Mouse (Mus musculus) forebrain, postnatal 0 days (tissue): ENCODE measurements at regions not wholly inside any gene's neighbourhood (a gene's known extent, or its start where the extent isn't known, plus 50 kb on each side); places are given as distances from the start of the nearest gene placed in this dataset.

Experiments used
- ATAC-seq: fragments of 200-750 bp; cut with Nextera tagmentation; 2 replicates; pipeline ENCODE4 v1.8.0; 2017; ENCODE audit warnings: mild to moderate bottlenecking, moderate library complexity
- DNase-seq: peaks from one replicate; pipeline ENCODE4 v3.0.0-alpha.2; 2015
- H3K27ac ChIP-seq: fragments of 300-500 bp; sonication (generic); 2 replicates; pipeline ENCODE4 v1.5.1; 2014; ENCODE audit warnings: low read depth, mild to moderate bottlenecking, antibody characterized with exemption, low read length, moderate library complexity, mixed read lengths
- H3K27me3 ChIP-seq: fragments of 300-500 bp; sonication (generic); 2 replicates; pipeline ENCODE4 v1.6.1; 2014; ENCODE audit warnings: mild to moderate bottlenecking, low read length, mixed read lengths; ENCODE audit not compliant: insufficient read depth
- H3K36me3 ChIP-seq: fragments of 300-500 bp; sonication (generic); 2 replicates; pipeline ENCODE4 v1.6.1; 2014; ENCODE audit warnings: mild to moderate bottlenecking, moderate library complexity; ENCODE audit not compliant: insufficient read depth
- H3K4me1 ChIP-seq: fragments of 300-500 bp; sonication (generic); 2 replicates; pipeline ENCODE4 v1.6.1; 2014; ENCODE audit warnings: antibody characterized with exemption; ENCODE audit not compliant: insufficient read depth
- H3K4me2 ChIP-seq: fragments of 300-500 bp; sonication (generic); 2 replicates; pipeline ENCODE4 v1.6.1; 2014; ENCODE audit warnings: low read depth, mild to moderate bottlenecking, moderate library complexity
- H3K4me3 ChIP-seq: fragments of 300-500 bp; sonication (generic); 2 replicates; pipeline ENCODE4 v1.5.1; 2014; ENCODE audit warnings: low read depth, low read length, mixed read lengths
- H3K9ac ChIP-seq: fragments of 300-500 bp; sonication (generic); 2 replicates; pipeline ENCODE4 v1.6.1; 2014; ENCODE audit warnings: mild to moderate bottlenecking
- H3K9me3 ChIP-seq: fragments of 300-500 bp; sonication (generic); 2 replicates; pipeline ENCODE4 v1.6.1; 2016; ENCODE audit warnings: low read length
- CTCF ChIP-seq: sonication (generic); IDR thresholded peaks from 2 replicates; pipeline ENCODE4 v1.5.1; 2016; ENCODE audit warnings: antibody characterized with exemption, control low read depth, low read depth
- WGBS: fragments of 180-500 bp; shearing (Covaris S2); extraction: QIAGEN DNeasy Blood & Tissue Kit; methylation state at CpG from one replicate; pipeline ENCODE4 v1.1.7; 2014; 5-methylcytosine and 5-hydroxymethylcytosine counted together

DNA sequence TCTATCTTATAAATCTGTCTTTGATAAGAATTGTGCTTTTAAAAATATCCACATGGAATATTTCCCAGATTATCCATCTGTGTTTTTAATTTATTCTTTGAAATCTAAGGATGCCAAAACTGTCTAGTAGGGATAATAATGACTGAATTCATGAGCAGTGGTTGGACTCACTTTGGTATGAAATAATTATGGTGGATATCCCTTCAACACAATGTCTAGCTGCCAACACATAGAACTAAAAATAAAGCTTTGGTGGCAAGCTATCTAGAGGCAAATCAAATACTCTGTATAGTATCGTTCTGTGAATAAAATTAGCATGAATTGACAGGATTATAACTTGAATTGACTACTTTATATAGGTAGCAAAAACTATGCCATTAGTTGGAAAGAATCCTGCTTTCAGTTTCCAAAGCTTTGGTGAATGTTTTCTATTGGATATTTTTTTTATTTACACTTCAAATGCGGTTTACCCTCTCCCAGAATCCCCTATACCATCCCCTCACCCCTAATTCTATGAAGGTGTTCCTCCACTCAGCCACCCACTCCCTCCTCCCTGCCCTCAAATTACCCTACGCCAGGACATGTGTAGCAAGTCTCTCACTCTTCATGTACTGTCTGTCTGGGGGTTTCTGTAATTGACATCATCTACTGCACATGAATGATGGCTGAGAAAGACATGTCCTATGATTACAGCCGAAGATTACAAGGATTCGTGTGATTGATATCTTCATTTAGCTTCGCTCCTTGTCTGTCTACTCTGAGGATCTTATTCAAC is 463.6 kb upstream of the Cadm2 start:
- peak; percentile 42 for DNase-seq
- H3K27ac ChIP-seq, result no peak overlapping the region
- no peak overlapping the region for H3K4me2 ChIP-seq
- no peaks in the 10 kb centered on the region for H3K4me1 ChIP-seq
- H3K9me3 ChIP-seq, result no peaks in the 10 kb centered on the region
- peak; percentile 82 for ATAC-seq
- no peaks in the 10 kb centered on the region for H3K36me3 ChIP-seq
- no peak for TF ChIP-seq CTCF
- WGBS, result 60% methylated on average over 6 of the region's 6 CpGs
- H3K4me3 ChIP-seq, result no peak overlapping the region
- H3K27me3 ChIP-seq, result no peaks in the 10 kb centered on the region
- no peak overlapping the region for H3K9ac ChIP-seq

DNA sequence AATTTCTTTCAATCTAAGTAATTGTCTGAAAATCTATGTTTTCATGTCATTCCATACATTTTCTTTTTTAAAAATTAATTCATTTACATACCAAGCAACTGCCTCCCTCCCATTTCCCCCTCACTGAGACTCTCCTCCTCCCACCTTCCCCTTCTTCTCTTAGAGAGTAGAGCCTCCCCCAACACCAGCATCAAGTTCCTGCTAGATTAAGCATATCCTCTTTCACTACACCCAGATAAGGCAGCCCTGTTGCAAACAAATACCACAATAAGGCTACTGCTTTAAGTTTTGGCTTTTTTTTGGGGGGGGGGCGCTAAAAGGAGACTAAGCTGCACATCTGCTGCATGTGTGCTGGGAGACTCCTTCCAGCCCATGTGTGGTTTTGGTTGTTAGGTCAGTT is 458.3 kb upstream of the Cadm2 start:
- H3K4me3 ChIP-seq, result no peak overlapping the region
- DNase-seq (no peak), ATAC-seq (no peak)
- H3K27me3 ChIP-seq, result no peaks in the 10 kb centered on the region
- no peak overlapping the region for H3K27ac ChIP-seq
- H3K9me3 ChIP-seq, result no peaks in the 10 kb centered on the region
- H3K4me1 ChIP-seq, result no peaks in the 10 kb centered on the region
- 50% methylated on average over 1 of the region's 1 CpGs for WGBS
- TF ChIP-seq CTCF, result no peak
- H3K4me2 ChIP-seq, result no peak overlapping the region
- H3K36me3 ChIP-seq, result no peaks in the 10 kb centered on the region
- no peak overlapping the region for H3K9ac ChIP-seq
